Mouse (Mus musculus): ENCODE results near the gene Gbx2. TPM values are rescaled to one million over a fixed set of nuclear protein-coding genes. Genes with fewer than 3 reads are reported as not detected.
A peak's percentile ranks its signal among the peaks of the same experiment; 100 is the strongest.

Gbx2 gene
- polyA plus RNA-seq, 2 experiments = 0.55 to 0.58 TPM

DNA sequence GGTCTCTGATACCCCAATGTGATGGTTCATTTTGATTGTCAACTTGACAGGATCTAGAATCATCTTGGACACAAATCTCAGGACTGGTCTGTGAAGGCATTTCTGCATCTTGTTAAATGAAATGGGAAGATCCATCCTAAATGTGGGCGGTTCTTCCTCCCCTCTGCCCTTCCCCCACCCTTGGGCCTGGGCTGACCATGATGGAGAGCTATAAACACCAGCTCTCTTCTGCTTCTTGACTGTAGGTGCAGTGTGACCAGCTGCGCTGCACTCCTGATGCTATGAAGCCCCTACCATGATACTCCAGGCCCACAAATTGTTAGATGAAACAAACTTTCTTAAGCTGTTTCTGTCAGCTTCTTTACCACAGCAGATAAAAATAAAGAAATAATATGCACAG is 32.3 kb upstream of the Gbx2 start:
- DNase-seq (ENCODE audit: low read depth in 3 of 3, low spot score in 3 of 3) (no peak), ATAC-seq (ENCODE audit: insufficient read depth) (no peak)
- TF ChIP-seq CTCF (IDR thresholded peaks at IDR 0.05; ENCODE audit: low read depth) (no peak), EP300 (IDR thresholded peaks at IDR 0.05; ENCODE audit: low read depth) (no peak)
- Histone ChIP-seq H3K4me3 (ENCODE audit: insufficient read depth in 1 of 2, low read depth in 2 of 2, low read length in 2 of 2) (no peak overlapping the region), H3K4me1 (replicated peaks; ENCODE audit: control insufficient read depth in 2 of 2, insufficient read depth in 2 of 2, low read length in 1 of 2) (no peaks in the 10 kb centered on the region), H3K27me3 (ENCODE audit: control insufficient read depth, insufficient read depth, low read length) (peaks cover 10% of the 10 kb centered on the region), H3K27ac (no peak overlapping the region), H3K9me3 (ENCODE audit: control insufficient read depth, low read length) (no peaks in the 10 kb centered on the region), H3K4me2 (ENCODE audit: low read depth) (no peak overlapping the region), H3K36me3 (replicated peaks; ENCODE audit: control insufficient read depth, insufficient read depth, low read depth) (no peaks in the 10 kb centered on the region), H3K9ac (replicated peaks) (no peak overlapping the region)
- WGBS (ENCODE audit: insufficient replicate concordance) = 66% methylated on average over 2 of the region's 2 CpGs

DNA sequence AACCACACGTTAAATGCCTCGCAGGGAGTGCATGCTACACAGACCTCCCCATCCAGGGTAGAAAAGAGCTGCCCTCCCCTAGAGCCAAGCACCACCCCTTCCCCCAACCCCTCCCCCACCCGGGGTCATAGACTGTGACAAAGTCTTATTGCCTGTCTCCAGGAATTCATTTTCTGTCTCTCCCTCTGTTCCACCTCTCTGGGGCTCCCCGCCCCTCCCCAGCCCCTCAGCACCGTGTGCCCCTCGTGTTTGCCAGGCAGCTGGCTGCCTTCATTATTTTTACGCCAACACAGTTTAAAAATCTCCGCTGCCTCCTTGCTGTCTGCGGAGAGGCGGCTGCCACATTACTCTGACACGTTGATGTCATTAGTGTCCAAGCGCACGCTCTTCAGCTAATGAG is 31.1 kb upstream of the Gbx2 start:
- H3K27ac ChIP-seq = no peak overlapping the region
- H3K36me3 ChIP-seq (replicated peaks; ENCODE audit: control insufficient read depth, insufficient read depth, low read depth) = no peaks in the 10 kb centered on the region
- H3K4me2 ChIP-seq (ENCODE audit: low read depth) = no peak overlapping the region
- ATAC-seq (ENCODE audit: insufficient read depth) (no peak), DNase-seq (ENCODE audit: low read depth in 3 of 3, low spot score in 3 of 3) (no peak)
- TF ChIP-seq EP300 (IDR thresholded peaks at IDR 0.05; ENCODE audit: low read depth) = no peak
- no peak for TF ChIP-seq CTCF (IDR thresholded peaks at IDR 0.05; ENCODE audit: low read depth)
- 26% methylated on average over 13 of the region's 13 CpGs for WGBS (ENCODE audit: insufficient replicate concordance)
- H3K9me3 ChIP-seq (ENCODE audit: control insufficient read depth, low read length) = no peaks in the 10 kb centered on the region
- no peaks in the 10 kb centered on the region for H3K4me1 ChIP-seq (replicated peaks; ENCODE audit: control insufficient read depth in 2 of 2, insufficient read depth in 2 of 2, low read length in 1 of 2)
- H3K27me3 ChIP-seq (ENCODE audit: control insufficient read depth, insufficient read depth, low read length) = no peaks in the 10 kb centered on the region; the same call in 1 of the 2 replicates
- H3K9ac ChIP-seq (replicated peaks) = no peak overlapping the region
- no peak overlapping the region for H3K4me3 ChIP-seq (ENCODE audit: insufficient read depth in 1 of 2, low read depth in 2 of 2, low read length in 2 of 2)

DNA sequence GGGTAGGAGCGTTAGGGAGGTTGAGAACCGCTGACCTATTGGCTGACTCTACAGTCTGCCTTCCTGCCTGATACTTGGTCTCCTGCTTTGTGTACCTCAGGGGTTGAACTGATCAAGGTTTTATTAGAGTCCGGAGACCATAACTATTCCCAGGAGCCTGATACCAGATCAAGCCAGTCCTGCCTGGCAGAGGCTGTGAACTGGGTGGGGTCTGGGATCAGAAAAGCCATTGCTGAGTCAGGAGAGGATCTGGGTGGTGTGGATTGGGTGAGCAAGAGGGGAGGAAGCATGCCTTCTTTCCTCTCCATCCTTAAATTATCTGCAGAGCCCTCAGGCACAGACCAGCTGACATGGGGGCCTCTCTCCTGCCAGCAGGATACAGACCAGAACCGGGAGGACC is 28.4 kb upstream of the Gbx2 start:
- H3K27me3 ChIP-seq (ENCODE audit: control insufficient read depth, insufficient read depth, low read length) = no peaks in the 10 kb centered on the region; the same call in 1 of the 2 replicates
- no peak for TF ChIP-seq CTCF (IDR thresholded peaks at IDR 0.05; ENCODE audit: low read depth)
- no peak for TF ChIP-seq EP300 (IDR thresholded peaks at IDR 0.05; ENCODE audit: low read depth)
- no peak overlapping the region for H3K27ac ChIP-seq
- H3K4me3 ChIP-seq (ENCODE audit: insufficient read depth in 1 of 2, low read depth in 2 of 2, low read length in 2 of 2) = no peak overlapping the region
- no peak overlapping the region for H3K4me2 ChIP-seq (ENCODE audit: low read depth)
- H3K4me1 ChIP-seq (replicated peaks; ENCODE audit: control insufficient read depth in 2 of 2, insufficient read depth in 2 of 2, low read length in 1 of 2) = no peaks in the 10 kb centered on the region
- H3K36me3 ChIP-seq (replicated peaks; ENCODE audit: control insufficient read depth, insufficient read depth, low read depth) = no peaks in the 10 kb centered on the region
- H3K9ac ChIP-seq (replicated peaks) = no peak overlapping the region
- DNase-seq (ENCODE audit: low read depth in 3 of 3, low spot score in 3 of 3) = no peak
- no peaks in the 10 kb centered on the region for H3K9me3 ChIP-seq (ENCODE audit: control insufficient read depth, low read length)
- WGBS (ENCODE audit: insufficient replicate concordance) = 77% methylated on average over 4 of the region's 4 CpGs
- ATAC-seq (ENCODE audit: insufficient read depth) = no peak

DNA sequence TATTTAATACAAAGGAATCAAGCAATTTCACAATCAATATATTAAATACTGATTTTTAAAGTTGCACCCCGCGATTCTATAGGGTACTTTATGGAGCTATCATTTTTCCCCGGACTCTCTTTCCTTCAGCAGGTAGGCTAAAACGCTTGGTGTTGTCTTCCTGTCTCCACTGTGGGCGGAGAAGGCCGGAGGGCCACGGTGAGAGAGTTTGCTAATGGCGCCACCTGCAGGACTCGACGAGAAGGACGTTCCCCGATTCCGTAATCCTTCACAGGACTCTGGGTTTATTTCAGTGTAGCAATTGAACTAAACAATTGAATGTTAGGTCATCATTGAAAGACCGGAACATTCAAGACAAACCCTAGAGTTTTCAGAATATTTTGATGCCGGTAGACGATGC is 12.2 kb upstream of the Gbx2 start:
- no peak overlapping the region for H3K4me2 ChIP-seq (ENCODE audit: low read depth)
- peaks cover 52% of the 10 kb centered on the region for H3K27me3 ChIP-seq (ENCODE audit: control insufficient read depth, insufficient read depth, low read length)
- ATAC-seq (ENCODE audit: insufficient read depth) (no peak), DNase-seq (ENCODE audit: low read depth in 3 of 3, low spot score in 3 of 3) (peak; percentile 11 to 26 (median 20))
- 2% methylated on average over 16 of the region's 16 CpGs for WGBS (ENCODE audit: insufficient replicate concordance)
- no peak overlapping the region for H3K9ac ChIP-seq (replicated peaks)
- H3K4me3 ChIP-seq (ENCODE audit: insufficient read depth in 1 of 2, low read depth in 2 of 2, low read length in 2 of 2) = no peak overlapping the region
- no peaks in the 10 kb centered on the region for H3K4me1 ChIP-seq (replicated peaks; ENCODE audit: control insufficient read depth in 2 of 2, insufficient read depth in 2 of 2, low read length in 1 of 2)
- no peak overlapping the region for H3K27ac ChIP-seq
- peak; percentile 80 for TF ChIP-seq CTCF (IDR thresholded peaks at IDR 0.05; ENCODE audit: low read depth)
- TF ChIP-seq EP300 (IDR thresholded peaks at IDR 0.05; ENCODE audit: low read depth) = no peak
- no peaks in the 10 kb centered on the region for H3K36me3 ChIP-seq (replicated peaks; ENCODE audit: control insufficient read depth, insufficient read depth, low read depth)
- H3K9me3 ChIP-seq (ENCODE audit: control insufficient read depth, low read length) = no peaks in the 10 kb centered on the region

DNA sequence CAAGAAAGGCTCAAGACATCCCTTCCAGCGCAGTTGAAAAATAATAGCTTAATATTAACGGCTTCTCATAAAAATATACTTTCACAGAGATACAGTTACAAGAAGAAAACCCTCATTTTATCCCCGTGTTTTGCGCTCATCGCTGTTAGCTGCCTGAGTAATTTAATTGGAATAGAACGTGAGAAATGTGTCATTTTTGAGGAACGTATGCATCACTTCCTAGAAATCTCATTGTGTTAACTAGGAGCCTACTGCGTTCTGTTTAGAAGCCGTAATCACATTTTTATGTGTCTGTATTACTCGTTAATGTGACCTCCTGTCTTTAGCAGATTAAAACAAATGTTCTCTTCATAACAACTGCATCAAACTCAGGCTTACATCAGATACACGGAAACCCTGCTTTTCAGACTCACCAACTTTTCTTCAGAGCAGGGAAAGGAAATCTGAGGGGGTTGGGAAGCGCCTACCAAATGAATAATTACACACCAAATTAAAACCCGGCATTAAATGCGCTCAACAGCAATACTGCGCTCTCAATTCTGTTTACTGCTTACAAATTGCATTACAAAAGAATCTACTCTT is 11.5 kb upstream of the Gbx2 start:
- Histone ChIP-seq H3K9ac (replicated peaks) (no peak overlapping the region), H3K9me3 (ENCODE audit: control insufficient read depth, low read length) (no peaks in the 10 kb centered on the region), H3K27ac (no peak overlapping the region), H3K27me3 (ENCODE audit: control insufficient read depth, insufficient read depth, low read length) (peaks cover 57% of the 10 kb centered on the region), H3K36me3 (replicated peaks; ENCODE audit: control insufficient read depth, insufficient read depth, low read depth) (no peaks in the 10 kb centered on the region), H3K4me1 (replicated peaks; ENCODE audit: control insufficient read depth in 2 of 2, insufficient read depth in 2 of 2, low read length in 1 of 2) (no peaks in the 10 kb centered on the region), H3K4me3 (ENCODE audit: insufficient read depth in 1 of 2, low read depth in 2 of 2, low read length in 2 of 2) (no peak overlapping the region), H3K4me2 (ENCODE audit: low read depth) (no peak overlapping the region)
- WGBS (ENCODE audit: insufficient replicate concordance) = 5% methylated on average over 15 of the region's 15 CpGs
- no peak for ATAC-seq (ENCODE audit: insufficient read depth)
- no peak for TF ChIP-seq CTCF (IDR thresholded peaks at IDR 0.05; ENCODE audit: low read depth)
- no peak for DNase-seq (ENCODE audit: low read depth in 3 of 3, low spot score in 3 of 3)

All from liver, embryonic 14.5 days (tissue).